Mouse (Mus musculus): Measurements from ENCODE around the gene Heatr4.

The Heatr4 gene

DNA sequence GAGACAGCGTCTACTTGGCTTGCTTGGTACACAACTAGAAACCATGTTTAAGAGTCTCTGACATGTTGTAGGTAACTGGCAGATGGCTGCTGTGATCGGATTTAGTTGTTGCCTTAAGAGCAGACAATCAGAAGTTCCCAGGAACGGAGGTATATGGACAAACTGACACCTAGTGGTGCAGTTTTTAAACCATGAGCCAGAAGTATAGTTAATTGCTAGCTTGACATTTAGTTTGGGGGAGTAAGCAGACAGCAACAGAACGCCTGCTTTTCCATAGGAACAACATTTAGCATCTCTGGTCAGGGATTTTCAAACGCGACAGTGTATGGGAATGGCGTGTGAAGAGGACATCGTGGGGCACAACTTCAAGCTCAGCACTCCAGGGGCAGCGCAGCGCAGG lies 47.1 kb downstream of the Heatr4 start:
- no peak for DNase-seq (ENCODE audit: low spot score)

DNA sequence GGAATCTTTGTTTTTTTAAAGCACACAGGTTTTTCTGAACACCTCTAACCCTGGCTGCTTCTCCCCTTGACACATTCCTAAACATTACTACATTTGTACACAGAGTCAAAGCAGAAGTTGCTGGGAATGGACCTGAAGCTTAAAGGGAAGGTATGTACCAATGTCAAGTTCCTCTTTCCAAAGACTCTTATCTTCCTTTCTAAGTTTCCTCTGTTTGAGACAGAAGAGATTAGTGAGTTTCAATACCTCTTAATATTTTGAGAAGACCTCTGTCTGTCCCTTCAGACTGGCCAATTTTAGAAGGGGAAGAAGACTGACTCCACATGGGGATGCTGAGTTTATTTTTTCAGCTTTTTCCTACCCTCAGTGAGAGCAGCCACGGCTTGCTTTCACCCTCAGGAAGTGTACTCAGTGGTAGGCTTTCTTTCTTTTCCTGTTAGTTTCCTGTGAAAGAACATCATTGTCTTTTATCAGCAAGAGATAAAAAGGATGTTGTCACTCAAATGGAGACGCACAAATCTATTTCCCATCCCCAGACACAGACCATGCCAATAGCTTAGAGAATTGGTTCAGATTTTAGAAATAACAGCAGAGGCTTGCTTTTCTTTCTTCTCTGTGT lies 55.4 kb downstream of the Heatr4 start:
- DNase-seq (ENCODE audit: low spot score): no peak

DNA sequence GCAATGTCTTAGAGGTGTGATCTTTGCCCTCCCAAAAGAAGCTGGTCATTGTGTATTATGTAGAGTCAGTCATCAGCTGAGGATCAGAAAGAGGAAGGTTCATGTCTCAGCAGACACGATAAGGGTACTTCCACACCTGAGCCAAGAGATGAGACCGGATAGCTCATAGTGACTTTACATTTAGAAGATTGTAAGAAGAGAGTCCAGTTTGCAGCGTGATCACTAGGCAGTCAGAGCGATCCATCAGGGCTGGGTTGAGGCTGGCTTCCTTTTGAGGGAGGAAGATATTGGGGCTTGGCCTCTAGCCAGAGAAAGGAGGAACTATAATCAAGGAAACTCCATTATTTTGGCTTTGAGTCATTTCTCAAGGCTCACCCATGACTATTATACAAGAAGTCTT lies 56.9 kb downstream of the Heatr4 start:
- no peak for DNase-seq (ENCODE audit: low spot score)

DNA sequence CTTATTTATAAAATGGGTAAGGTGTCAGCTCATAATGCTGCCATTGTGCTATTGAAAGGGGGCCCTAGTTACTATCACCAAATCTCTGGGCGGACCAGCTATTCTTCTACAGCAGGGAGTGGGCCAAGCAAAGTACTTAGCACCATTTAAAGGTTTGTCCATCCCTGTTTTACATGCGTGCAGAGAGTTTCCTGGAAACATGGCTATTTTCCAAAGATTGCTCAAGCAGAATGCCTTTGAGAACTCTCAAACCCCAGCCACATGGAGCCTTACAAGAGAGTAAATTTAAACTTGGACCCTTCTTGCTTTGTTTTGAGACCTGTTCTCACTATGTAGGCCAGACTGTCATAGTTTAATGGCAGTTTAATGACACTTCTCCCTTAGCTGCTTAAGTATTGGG lies 58.6 kb downstream of the Heatr4 start:
- DNase-seq (ENCODE audit: low spot score): no peak

DNA sequence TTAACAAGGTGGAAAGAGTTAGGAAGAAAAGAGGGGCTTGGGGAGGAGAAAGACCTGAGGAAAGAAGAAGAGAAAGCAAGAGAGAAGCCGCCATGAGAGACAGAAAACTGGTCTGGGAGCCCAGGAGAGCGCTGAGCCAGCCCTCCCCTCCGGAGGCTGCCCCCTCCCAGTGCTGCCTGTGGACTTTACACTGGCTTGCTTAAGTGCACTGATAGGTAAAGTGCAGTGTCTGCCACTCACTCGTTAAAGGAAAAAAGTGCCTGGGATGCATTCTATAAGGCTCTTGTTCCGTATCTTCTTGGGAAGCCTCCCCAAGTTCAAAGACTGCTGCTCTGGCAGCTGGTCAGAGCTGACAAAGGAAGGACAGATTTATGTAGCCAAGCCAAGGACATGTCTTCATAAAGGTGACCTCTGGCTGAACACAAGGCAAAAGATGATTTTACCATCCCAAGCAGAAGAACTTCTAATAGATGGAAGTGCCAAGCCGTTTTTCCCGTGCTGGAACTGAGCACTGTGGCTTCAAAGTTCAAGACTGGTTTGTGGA lies 59.4 kb downstream of the Heatr4 start:
- DNase-seq (ENCODE audit: low spot score): no peak

DNA sequence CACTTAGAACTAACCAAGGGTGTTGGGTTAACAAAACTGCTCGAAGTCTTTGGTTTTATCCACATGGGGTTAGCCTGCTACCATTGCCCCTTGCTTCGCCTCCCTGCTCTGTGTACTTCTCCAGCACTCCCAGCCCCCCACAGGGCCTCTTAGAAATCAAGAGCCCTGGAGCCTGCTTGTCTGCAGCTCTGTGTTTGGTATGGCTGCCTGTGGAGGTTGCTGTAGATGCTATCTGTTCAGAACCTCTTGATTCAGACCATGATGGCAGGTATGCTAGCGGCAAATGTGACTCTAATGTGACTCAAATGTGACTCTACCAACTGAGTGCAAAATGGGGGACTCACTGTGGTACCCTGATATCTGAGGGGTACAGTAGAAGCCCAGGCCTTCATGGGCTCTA lies 60.3 kb downstream of the Heatr4 start:
- DNase-seq (ENCODE audit: low spot score): no peak

DNA sequence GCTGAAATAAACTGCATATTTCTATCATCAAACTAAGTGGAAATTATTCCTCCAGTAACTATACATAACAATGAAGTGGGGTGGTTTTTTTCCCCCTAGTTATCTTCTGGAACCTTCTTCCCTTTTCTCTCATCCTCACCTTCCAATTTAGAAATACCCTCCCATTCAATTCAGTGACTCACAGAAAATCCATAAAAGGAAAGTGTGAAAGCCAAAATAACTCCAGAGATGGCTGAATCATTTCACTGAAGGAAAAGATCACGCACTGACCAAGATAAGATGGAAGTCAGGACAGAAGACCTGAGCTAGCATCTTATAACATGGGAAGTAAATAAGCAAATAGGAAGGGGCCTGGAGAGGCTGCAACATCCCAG lies 61.2 kb downstream of the Heatr4 start:
- DNase-seq (ENCODE audit: low spot score): no peak

DNA sequence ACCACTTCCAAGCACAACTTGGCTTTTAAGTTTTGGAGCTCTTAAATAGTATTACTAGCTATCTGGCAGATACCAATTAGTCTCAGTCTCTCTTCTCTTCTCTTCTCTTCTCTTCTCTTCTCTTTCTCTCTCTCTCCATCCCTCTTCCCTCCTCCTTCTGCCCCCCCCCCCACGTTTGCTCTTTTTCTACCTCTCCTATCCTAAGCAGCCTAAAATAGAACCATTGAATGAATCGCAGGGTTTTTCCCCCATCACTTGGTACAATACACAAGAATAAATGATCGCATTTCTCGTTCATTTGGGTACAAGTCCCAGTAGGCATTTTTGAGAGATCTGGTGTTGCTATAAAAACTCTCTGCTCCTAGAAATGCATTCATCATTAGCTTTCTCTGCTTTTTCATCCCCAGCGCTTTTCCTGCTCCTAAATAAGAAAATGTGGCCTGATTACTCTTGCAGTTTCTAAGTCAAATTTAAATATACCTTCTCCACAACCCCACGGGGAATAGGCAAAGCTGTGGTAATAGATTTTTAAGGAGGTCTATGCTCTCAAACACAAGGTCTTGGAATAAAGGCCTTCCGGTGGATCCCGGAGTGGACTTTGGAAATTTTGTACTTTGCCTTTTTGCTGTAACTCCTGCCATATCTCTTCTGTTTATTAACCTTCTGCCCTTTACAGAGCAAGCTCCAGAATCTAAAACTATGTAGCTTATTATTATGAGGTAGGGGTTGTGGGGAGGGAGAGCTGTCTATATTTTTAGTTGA lies 61.7 kb downstream of the Heatr4 start:
- DNase-seq (ENCODE audit: low spot score): no peak

DNA sequence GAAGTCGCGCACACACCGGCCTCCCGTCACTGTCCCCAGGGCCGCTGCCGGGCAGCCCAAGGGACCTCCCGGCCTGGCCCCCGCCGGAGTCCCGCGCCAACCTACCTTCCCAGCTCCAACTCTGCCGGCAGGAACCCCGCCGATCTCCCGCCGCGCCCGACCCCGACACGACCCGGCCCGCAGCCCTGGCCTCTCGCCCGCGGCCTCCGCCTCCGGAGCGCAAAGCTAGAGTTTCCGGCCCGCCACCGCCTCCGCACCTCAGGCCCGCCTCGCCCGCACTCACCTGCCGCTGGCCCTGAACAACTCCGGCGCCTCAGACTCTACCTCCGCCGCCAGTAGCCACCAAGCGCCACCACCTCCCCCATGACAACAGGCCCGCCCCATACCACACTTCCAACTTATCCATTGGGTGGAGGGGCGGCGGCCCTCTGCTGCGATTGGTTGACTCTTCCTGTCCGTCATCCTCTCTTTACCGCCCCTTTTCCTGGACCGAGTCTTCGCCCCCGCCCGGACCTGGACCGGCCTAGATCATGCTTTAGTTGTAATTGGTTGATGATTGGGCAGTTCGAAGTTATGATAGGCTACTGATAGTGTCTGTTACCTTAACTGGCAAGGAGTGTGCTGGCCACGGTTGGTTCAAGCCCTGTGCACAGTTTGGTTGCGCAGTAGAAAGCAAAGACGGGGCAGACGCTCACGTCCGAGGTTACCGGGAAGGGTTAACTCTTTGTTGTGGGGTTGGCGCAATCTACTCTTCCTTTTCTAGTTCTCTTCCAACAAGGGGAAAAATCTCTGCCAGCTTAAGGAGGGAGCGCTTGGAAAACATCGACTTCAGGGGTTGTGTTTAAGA lies 62.9 kb downstream of the Heatr4 start, which contains the start of gene Numb:
TSS of gene Numb (minus strand) at position 400 of the 847 bp plus-strand sequence.
- peak; percentile 99 for DNase-seq (ENCODE audit: low spot score)

DNA sequence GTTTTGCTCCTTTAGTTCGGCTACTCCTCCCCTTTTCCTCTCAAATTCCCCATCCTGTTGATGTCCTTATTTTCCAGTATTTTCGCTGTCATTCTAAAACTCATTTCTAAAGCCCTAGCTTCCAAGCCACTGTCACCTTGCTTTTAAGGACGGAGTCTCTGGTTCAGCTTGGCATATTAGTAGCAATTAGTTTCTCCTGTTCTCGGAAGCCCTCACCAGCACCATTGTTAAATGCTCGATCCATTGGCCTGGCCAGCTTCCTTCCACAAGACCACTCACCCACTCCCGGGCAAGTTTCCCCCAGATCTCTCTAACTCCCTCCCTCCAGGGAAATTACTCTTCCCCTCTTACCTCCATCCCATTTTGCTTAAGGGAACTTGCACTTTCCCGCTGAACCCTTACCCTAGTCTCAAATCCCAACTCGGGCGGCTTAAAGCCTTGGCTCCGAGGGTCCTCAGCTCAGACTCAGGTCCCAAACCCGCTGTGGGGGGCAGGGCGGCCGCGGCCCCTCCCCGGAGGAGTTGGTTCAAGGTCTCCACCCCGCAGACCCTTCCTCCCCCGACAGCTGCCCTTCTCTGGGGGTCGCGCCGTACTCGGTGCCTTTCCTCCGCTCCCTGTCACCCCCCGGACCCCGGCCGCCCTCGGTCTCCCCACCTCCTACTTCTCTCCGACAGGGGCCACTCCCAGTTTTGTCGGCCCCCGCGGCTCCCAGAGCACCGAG lies 63.8 kb downstream of the Heatr4 start:
- no peak for DNase-seq (ENCODE audit: low spot score)

DNA sequence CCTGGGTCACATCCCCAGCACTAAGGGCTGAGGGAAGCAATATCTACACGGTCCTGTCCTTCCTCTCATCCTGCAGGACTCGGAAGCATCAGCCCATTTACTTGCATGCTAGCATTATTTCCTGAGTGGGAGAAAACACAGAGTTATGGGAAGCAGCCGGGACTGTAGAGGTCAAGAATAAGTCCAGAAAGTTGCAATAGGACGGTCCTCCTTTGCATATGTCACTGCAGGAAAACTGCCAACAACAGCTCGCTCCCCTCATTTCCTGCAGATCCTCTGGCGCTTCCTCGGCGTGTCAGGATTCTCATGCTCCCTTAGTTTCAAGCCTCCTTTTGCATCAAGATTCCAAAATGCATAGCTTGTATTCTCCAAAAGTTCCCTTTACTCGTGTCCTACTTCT lies 67.8 kb downstream of the Heatr4 start:
- DNase-seq (ENCODE audit: low spot score): no peak

DNA sequence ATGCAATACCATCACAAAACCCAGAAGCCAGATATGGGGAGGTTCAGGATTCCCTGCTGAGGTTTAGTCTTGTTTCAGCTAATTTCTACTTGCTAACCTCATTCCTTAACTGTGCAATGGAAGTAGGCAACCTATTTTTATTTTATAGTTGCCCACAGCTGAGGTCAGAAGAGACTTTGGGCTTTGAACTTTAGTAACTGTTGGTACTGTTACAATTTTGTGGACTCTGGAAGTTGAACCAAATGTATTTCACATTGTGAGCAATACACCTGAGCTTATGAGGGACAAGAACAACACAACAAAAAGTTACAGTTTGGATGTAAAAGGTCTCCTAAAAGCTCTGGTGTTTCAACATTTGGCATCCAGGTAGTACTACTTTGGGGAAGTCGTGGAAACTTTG lies 69.9 kb downstream of the Heatr4 start:
- no peak for DNase-seq (ENCODE audit: low spot score)

DNA sequence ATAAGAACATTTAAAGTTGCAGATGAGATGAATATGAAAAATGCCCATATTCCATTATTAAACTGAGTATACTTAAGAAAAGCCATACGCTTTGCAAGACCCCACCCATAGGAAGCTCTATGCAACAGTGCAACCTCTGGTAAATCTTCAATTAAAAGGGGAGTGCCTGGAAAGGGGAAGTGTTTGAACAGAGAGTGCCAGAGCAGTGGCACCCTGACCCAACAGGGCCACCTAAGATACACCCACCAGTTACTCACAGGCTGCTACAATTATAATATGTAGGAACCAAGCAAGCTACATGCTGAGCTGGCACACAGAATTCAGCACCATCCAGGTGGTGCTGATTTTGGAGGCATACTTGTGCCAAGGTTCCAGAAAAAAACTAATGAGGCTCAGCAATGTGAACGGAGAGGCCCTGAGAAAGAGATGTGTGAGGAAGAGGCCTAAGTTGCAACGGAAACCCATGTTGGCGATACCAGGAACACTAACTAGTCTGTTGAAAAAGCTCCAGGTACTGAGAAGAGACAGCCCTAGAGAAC lies 70.4 kb downstream of the Heatr4 start:
- no peak for DNase-seq (ENCODE audit: low spot score)

DNA sequence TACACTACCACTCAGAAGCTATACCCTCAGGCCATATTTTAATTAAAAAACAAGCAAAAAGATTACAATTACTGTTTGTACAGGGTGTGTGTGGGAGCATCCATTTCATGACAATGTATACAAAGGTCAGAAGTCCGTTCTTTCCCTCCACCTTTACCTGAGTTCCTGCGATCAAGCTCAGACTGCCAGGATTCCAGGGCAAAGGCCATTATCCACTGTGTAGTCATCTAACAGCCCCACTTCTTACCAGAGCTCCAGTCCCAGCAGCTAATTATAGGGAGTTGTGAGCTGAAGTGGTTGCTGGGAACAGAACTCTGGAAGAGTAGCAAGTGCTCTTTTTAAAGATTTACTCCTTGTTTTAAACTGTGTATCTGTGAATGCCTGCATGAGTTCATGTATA lies 74.2 kb downstream of the Heatr4 start:
- DNase-seq (ENCODE audit: low spot score): no peak
